Mouse (Mus musculus): ENCODE results near the gene Zfp865.

DNA sequence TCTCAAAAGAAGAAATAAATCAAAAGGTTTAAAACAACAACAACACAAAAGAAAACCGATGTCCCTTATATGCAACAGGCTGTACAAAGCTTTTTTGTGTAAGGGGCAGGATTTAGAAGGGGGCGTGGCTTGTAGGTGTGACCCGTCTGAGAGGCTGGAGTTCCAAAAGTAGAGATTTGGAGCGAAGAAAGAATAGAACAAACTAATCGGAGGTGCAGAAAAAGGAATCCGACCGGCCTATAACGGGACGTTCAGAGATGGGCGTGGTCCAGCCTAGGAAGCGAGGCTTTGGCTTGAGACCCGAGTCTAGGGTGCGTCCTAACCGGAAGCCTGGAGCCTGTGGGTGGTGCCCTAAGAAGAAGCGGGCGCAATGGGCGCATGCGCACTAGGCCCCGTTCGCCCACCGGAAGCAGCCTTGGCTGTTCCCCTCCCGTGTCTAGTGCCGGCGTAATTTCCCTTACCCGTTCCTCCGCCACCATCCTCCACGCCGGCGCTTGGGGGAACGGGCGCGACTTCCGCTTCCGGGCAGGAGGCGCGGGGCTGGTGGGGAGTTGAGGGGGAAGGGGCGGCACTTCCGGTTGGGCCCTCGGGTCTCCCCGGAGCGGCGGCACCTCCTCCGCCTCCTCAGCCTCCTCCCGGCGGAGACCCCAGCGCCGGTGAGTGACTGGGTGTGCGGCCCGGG is at the start of gene Zfp865, which contains the start of gene Ccdc106:
- TF ChIP-seq POLR2A (IDR thresholded peaks at IDR 0.05; ENCODE audit: low read depth, low read length) (peak; percentile 36; the same call in 1 of the 2 replicates), CTCF (IDR thresholded peaks at IDR 0.05; ENCODE audit: extremely low read depth, insufficient read depth, insufficient read length, insufficient replicate concordance) (no peak)
